Mouse (Mus musculus) urinary bladder, adult 2 months (tissue): Measurements from ENCODE around the gene Vipr1. TPM values are rescaled to one million over a fixed set of nuclear protein-coding genes. Genes with fewer than 3 reads are reported as not detected.
A peak's percentile ranks its signal among the peaks of the same experiment; 100 is the strongest.

Experiments
- DNase-seq: peaks from one replicate; pipeline ENCODE4 v3.0.0; 2022; ENCODE audit warnings: low spot score
- polyA plus RNA-seq: library from polyadenylated mRNA; depleted of rRNA; stranded (reverse); fragments of >200 nt; gene quantifications from 2 replicates; pipeline ENCODE4 v1.2.3, GENCODE M21; 2012; rRNA removed

Gene Vipr1
- polyA plus RNA-seq, 1 experiment, result 2.6 TPM

DNA sequence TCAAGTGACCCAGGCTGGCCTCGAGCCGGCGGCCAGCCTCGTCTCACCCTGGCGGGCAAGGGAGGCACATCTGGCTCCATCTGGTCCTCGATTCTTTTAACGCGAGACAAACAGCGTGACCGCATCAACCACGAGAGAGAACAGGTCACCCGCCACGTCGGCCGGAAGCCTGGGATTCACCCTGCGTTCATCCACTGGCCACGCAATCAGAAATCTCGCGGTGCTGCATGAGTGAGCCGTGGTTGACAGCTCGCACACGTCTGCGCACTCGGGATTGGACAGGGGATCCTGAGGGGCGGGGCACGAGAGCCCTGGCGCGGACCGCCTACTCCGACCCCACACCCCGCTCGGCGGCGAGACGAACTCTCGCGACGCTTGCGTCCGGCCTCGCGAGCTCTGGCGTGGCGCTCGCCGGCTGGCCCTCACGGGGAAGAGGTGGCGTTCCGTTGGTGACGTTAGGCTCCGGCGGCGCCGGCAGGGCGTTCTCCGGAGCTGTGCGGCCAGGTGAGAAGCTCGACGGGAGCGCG, 76.3 kb downstream of the Vipr1 start, which contains the start of gene Nktr:
Gene Nktr (plus strand): TSS at position 378 of the 527 bp plus-strand sequence.
- DNase-seq, result peak; percentile 92

DNA sequence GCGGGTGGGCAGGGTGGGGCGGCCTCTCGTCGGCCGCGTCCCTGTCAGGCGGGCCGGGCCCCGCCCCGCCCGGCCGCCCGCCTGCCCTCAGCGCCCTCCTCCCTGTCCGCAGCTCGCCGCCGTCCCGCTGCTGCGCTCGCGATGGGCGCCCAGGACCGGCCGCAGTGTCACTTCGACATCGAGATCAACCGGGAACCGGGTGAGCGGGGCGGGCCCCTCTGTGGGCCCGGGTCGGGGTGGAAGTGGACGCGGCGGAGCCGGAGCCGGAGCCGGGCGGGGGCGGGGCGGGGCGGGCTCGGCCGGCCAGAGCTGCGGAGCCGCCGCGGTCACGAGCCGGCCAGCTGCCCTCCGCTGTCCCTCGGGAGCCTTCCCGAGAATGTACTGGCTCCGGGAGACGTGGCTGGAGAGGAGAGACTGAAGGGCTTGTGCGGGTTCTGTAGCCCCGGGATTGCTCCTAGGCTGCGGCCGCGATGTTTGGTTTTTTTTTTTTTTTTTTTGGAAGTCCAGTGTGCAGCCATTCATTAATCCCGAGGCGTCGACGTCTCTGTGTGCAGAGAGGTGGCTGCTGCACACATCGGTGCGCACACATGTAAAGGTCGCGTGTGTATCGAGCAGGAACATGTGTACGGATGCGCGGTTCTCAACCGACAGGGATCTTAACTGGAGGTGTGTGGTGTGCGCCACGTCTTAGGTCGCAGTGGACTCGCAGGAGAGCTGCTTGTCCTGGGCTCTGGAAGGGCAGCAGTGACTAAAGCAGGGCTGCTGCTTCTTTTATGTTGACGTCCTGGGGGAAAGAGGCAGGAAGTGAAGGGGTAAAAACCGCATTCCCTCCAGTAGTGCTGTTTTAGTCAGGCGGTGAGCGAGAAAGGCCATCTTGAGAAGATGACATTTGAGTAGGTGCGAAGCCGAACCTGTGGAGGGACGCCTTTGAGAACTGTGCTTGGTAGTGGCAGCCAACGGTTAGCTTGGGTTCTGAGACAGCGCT, 77.1 kb downstream of the Vipr1 start:
- no peak for DNase-seq

Other genes starting within 250 kb of the Vipr1 start
- 45.3 and 46.2 TPM in 2 replicates for gene Cck, start 147.0 kb upstream of the Vipr1 start, polyA plus RNA-seq
- gene Lyzl4, start 620 bp upstream of the Vipr1 start, polyA plus RNA-seq, result 0.63 and 0.73 TPM in 2 replicates
- 4.3 and 5.0 TPM in 2 replicates for gene Sec22c, start 62.8 kb downstream of the Vipr1 start, polyA plus RNA-seq
- gene Ss18l2, start 67.6 kb downstream of the Vipr1 start, polyA plus RNA-seq, result 44.2 and 46.8 TPM in 2 replicates
- 89.1 and 120 TPM in 2 replicates for gene Nktr, start 76.5 kb downstream of the Vipr1 start, polyA plus RNA-seq
- 55.2 and 76.1 TPM in 2 replicates for gene Zfp651, start 116.6 kb downstream of the Vipr1 start, polyA plus RNA-seq
- 0.07 and 0.10 TPM in 2 replicates for gene Klhl40, start 134.9 kb downstream of the Vipr1 start, polyA plus RNA-seq
- 1.9 and 3.0 TPM in 2 replicates for gene Hhatl, start 149.8 kb downstream of the Vipr1 start, polyA plus RNA-seq
- gene Ccdc13, start 196.7 kb downstream of the Vipr1 start, polyA plus RNA-seq, result 0.62 and 1.3 TPM in 2 replicates
- 55.1 and 55.2 TPM in 2 replicates for gene Higd1a, start 215.6 kb downstream of the Vipr1 start, polyA plus RNA-seq